Mouse (Mus musculus): Measurements from ENCODE around the gene Mok.
A peak's percentile ranks its signal among the peaks of the same experiment; 100 is the strongest.

Gene Mok

DNA sequence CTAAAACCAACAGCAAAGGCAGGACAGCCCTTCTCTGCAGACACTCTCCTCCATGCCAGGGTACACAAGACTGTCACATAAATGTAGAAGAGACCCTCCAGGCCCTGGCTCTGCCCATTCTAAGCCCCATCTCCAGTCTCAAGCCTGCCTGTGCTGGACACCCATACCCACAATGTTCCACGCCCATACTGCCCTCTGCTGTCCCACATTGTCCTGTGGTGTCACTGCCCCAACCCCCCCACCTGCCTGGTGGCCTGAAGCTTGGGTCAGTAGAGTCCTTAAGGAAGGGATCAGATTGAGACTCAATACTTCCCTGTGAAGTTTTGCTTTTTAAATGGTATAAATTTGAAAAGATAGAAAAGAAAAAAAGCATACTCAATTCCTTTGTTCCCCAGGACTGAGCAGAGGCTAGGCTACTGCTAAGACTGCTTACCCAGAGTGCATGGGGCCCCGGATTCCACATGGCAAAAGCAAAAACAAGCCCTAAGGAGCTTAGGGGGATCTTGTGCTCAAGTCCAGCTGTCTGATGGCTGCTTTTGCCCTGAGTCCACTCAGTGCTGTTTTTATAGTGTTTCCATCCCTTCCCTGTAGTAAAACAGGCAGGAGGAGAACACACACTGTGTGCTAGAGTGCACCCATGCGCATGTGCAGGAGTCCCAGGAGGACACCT lies 34.3 kb downstream of the Mok start:
- no peak for DNase-seq (ENCODE audit: low spot score)

DNA sequence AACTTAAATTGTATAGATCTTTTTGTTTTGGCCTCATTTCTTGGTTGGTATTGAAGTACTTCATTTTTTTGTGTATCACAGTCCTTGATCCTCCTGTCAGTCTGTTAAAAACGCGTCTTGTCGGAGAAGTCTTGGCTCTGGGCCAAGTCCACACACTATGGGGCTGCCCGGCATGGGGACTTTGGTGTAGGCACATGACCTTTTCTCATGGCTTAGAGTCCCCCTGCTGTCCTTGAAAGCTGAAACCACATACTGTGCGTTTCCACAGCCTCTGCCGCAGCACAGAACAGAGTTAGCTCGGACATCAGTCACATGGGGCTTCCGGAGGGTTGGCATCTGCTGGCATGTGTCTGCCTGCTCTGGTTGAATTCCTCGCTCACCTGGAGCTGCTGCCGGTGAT lies 36.5 kb downstream of the Mok start:
- DNase-seq (ENCODE audit: low spot score) = peak; percentile 23

DNA sequence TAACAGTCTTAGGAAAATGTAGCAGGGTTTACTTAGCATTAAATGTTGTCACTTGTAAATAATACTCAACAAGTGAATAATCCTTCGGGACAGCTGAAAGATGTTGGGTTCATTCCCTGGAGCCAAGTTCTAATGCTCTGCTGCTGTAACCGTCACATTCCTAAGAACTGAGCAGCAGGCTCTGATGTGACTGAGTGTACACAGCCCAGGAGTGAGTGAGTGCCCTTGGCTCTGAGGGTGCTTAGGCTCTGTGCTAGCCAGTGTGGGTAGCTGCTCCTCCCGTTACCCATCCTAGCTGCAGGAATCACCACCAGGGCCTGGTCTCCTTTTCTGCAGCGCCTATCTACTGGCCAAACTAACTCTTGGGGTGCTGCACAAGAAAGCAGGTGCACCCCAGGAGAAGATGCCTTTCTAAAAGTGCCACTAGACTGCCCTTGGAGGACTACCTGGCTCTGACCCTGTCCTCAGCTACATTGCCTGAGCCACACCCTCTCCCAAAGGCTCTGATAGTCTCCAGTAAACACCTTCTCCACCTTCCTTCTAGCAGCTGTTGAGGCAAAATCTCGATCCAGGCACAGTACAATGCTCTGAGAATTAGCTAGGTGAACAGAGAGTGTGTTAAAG lies 38.0 kb downstream of the Mok start:
- DNase-seq (ENCODE audit: low spot score) = no peak

DNA sequence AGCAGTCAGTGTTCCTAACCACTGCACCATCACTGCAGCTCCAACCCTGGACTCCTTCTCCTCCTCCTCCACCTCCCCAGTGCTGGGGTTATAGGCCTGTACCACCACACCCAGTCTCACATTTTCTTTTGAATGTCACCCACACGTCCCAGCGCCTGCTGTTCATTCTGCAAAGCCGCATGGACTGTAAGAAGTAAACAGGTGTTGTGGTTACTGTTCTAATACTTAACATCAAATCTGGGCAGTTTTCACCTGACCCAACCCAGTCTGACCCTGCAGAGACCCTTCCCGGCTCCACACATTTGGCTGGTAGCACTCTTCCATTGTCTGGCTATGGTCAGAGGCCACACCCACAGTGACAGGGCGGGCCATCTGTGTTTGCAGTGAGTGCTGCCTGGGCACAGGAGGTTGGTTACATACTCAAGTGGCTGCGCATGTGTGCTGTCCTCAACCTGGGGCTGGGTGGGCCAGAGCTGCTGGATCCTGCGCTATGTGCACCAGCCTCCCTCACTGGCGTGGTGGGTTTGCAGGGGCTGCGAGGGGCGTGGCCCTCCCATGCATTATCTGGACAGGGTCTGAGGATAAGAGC lies 38.8 kb downstream of the Mok start:
- DNase-seq (ENCODE audit: low spot score) = no peak

DNA sequence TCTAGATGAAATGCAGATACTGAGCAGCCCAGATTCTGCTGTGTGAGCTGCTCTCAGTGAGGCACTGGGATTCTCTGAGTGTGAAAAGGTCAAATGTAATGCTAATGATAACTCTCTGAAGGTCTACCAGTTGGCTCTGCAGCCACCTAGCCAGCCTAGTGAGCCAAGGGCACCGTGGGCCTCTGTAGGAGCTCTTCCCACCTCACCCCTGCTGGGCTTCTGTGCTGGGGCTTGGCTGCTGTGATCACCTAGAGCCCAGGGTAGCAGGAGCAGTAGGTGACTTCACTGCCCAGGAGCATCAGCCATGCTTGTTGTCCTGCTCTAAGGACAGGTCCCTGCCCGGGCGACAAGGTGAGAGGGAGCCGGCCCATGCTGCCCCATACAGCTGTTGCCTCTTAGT lies 41.5 kb downstream of the Mok start:
- DNase-seq (ENCODE audit: low spot score) = no peak

DNA sequence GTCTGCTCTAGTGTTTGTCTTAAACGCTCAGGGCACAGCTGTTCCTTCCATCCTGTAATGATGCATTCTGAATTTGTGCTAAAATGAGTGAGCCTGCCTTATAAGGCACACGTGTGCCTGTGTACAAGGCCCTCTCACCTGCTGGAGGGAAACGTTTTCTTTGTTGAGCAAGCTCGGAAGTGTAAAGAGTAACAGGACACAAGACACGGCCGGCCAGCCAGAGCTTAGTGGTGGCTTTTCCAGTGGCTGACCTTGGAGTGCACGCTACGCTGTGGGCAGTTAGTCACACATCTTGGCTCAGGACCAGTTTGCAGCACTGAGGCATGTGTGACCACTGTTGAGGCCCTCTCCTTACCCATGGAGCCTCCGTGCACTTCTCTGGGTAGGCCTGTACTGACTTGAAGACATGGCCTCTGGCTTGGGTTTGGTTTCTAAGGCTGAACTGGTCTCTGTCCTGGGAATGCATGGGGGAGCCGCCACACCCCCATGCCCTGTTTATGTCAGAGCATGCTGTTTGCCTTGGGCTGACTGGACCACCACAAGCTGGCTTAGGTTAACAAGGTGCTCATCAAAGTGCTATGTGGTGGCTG lies 42.8 kb downstream of the Mok start:
- peak; percentile 38 for DNase-seq (ENCODE audit: low spot score)

DNA sequence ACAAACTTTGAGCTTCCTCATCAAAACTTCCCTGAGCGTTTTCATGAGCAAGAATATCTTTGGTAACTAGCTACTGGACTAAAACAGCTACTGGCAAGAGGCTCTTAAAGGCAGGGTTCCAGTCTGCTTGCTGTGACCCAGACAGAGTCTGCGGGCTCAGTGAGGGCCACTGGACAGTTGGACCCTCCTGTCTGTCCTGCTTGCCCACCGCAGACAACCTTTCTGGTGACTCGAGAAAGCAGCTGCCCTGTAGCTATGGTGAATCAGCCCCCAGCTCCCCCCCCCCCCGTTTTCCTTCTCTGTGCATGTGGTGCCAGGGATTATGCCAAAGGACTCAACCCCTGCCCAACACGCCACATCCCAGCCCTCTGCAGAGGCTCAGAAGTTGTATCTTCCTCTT lies 43.5 kb downstream of the Mok start:
- no peak for DNase-seq (ENCODE audit: low spot score)

DNA sequence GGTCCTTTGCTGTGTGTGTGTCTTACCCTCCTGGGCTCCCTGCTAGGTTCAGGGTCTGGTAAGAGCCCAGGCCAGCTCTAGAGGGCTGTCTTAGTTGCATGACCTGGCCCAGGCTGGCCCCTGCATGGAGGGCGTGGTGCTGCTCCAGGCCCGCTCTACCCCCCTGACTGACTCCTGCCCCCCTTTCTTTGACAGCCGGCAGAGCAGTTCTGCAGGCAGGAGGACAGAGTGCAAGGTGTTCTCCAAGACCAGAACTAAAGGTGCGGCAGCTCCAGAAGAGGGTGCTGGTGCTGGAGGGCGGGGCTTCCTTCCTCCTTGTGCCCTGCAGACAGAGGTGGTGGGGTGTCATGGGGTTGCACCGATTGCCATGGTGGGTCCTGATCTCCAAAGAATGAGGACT lies 44.0 kb downstream of the Mok start:
- DNase-seq (ENCODE audit: low spot score) = no peak

DNA sequence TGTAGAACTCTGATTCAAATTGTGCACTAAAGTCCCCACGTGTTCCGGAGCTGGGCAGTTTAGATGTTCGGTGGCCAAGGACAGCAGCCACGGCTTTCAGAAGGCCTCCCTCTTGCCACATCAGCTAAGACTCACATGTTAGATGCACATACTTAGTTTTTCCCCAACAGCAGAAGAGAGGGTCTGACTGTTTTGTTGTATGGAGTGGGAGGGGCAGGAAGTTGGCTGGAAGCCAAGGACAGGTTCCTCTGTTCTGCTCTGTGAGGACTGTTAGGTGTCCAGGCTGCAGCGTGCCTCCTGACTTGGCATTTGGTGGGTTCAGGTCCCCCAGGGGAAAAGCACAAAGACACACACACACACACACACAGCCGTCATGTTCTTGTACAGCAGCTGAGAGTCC lies 45.7 kb downstream of the Mok start:
- peak; percentile 20 for DNase-seq (ENCODE audit: low spot score)

DNA sequence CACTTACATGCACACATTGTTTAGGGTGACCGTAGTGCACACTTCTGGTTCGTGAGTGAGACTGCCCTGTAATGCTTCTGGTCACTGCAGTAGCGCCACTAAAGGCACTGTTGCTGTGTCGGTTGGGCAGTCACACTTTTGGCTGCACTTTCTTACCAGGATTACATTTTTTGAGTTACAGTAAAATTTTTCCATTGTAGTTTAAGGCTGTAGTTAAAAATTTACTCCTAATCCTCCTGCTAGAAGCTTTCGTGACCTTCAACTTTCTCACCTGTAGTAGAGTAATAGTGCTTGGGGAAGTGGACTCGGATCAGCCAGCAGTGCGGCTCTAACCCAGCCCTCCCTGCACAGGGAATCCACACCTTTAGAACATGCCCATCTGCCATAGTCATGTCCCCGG lies 49.7 kb downstream of the Mok start:
- no peak for DNase-seq (ENCODE audit: low spot score)

DNA sequence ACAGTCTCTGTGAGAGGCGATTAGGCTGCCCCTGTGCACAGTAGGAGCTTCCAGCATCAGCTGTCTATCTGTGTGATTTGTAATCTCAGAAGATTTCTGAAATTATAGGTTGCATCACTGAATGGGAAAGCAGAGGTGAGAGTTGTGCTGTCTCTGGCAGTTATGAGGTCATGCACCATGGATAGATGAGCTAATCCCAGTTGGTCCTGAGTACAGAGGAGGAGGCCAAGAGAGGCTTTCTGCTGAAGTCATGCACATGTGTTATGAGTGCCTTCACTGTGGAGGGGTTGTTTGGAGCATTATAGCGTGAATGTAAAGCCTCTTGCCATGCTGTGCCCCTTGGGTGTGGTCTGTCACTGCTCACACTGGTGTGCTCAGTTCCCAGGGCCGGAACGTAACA lies 50.2 kb downstream of the Mok start:
- DNase-seq (ENCODE audit: low spot score) = no peak

DNA sequence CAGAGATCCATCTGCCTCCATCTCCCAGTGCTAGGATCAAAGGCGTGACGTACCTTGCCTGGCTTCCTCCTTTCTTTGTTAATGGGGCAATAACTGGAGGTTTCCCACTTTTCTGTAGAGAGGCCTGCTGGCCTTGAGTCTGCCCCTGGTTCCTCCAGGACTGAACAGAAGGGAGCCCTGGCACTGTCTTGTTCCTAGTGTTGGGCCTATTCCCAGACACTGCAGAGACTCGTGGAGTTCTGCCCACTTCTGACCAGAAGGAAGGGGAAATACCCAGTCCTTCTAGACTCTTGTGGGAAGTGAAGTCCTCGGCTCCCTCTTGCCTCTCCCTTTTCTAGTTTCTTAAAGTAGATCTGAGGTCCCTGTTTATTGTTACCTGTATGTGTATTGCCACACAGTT lies 54.5 kb downstream of the Mok start:
- no peak for DNase-seq (ENCODE audit: low spot score)

DNA sequence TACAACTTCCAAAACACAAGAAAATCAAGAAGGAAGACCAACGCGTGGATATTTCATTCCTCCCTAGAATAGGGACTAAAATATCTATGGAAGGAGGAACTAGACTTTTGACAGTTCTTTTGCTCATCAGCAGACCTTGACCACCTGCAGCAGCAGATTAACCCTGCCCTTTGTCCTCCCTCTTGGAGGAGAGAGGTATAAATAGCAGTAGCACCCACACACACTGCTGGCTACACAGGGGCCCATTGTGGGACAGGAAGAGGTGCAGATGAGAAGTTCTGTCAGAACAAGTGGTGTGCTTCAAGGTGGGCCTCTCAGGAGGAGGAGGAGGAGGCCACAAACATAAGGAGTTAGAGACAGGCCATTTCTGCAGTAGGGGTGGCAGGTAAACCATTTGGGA lies 56.5 kb downstream of the Mok start:
- no peak for DNase-seq (ENCODE audit: low spot score)

DNA sequence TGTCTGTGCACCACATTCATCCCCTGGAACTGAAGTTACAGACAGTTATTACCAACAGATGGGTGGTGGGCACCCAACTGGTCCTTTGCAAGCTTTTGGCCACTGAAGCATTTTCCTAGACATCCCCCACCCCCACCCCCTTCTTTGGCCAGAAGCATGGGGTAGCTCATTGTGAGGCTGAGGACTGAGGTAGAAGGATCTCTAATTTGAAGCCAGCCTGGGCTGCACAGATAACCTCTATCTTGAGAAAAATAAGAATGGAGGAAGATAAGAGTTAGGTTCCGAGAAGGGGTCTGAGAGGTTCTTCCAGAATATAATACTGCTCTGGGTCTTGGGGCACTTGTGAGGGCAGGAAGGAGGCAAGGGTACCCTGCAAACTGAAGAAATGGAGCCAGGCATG lies 58.5 kb downstream of the Mok start:
- DNase-seq (ENCODE audit: low spot score) = no peak

DNA sequence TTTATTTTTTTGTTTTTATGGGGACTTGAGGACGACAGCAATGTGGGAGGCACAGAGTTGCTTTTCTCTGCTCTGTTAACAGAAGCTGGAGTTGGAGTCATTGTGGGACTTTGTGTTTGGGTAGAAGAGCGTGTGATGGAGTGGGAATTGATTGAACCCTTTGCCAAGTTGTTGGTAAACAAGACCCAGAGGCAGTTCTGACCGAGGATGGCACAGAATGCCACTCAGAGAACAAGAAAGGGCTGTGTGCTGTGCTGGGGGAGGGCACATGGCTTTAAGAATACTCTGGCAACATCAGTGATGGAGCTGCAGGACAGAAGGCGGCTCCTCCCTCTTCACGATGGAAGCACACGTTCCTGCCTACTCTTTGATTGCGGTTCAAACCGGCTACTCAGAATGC lies 59.6 kb downstream of the Mok start:
- DNase-seq (ENCODE audit: low spot score) = no peak

DNA sequence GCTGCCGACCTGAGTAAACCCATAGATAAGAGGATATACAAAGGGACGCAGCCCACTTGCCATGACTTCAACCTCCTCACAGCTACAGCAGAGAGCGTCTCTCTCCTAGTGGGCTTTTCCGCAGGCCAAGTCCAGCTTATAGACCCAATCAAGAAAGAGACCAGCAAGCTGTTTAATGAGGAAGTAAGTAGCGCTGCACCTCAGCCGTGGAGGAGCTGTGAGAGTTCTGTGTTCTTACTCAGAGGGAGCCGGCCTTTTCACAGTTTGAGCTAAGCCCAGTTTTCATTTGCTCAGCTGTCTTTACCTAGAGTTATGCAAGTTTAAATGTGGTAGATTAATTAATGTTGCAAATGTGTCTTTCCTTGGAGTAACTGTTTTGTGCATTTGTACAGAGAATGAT lies 61.4 kb downstream of the Mok start:
- DNase-seq (ENCODE audit: low spot score) = no peak

DNA sequence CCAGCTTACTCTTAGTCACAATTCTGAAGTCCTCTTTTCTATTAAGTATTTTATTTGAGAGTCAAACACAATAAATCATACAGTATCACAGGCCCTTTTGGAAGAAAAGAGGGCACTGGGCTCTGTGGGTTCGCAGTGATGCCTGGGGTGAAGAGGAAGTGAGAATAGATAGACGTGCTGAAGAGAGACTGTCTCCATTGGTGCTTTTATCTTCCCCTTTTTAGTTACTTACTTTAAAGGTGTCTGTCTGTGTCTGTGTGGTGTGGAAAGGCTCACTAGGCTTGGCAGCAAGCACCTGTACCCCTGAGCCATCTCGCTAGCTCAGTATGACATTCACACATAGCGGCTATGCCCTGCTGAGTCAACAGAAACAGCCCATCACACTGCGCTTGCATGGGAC lies 62.9 kb downstream of the Mok start:
- DNase-seq (ENCODE audit: low spot score) = no peak

DNA sequence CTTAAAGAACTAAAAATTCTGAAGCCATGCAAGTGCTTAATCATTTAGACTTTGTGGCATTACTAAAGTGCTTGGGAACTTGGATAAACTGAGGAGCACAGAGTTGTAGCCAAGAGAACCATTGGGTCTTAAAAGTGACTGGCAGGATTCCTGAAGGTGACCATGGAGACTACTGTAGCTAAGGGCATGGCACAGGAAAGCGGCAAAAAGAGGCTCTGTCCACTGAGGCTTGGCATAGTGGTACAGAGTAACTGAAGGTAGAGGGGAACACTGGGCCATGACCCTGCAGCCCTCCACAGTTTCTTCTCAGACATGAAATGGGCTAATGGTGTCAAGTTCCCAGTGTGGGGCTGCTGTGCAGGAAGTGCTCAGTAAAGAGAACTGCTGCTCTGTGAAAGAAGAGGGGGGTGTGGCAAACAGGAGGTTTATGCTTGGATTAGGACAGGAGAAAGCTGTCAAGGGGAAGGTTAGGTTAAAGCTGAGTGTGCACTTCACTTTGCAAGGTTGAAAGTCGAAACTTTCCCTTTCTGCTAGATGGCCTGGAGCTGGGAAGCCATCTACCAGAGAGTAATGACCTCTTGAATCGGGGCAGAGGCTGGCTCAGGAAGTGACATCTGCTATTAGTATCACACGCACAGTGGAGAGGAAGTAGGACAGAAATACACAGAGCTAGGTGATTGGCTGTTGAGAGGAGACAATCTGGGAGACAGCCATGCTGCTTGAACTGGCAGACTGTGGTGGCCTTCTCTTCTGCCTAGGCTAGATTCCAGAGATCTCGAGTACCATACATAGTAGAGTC lies 64.9 kb downstream of the Mok start:
- no peak for DNase-seq (ENCODE audit: low spot score)

DNA sequence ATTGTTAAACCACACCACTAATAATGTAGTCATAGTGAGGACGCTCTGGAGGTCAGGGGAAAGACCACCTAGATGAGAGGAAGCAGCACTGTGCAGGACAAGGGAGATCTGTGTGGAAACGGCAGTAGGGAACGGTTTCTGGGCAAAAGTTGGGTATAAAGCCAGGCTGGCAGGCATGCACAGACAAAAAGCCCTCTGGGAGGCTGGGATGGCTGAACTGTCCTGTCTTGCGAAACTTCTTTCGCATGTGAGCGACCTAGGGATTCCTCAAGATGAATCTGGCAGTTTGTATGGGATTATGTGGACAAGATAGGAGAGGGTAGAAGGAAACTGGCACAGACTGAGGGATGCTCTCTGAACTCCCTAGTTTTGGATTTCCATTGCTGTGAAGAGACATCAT lies 68.8 kb downstream of the Mok start:
- DNase-seq (ENCODE audit: low spot score) = no peak

DNA sequence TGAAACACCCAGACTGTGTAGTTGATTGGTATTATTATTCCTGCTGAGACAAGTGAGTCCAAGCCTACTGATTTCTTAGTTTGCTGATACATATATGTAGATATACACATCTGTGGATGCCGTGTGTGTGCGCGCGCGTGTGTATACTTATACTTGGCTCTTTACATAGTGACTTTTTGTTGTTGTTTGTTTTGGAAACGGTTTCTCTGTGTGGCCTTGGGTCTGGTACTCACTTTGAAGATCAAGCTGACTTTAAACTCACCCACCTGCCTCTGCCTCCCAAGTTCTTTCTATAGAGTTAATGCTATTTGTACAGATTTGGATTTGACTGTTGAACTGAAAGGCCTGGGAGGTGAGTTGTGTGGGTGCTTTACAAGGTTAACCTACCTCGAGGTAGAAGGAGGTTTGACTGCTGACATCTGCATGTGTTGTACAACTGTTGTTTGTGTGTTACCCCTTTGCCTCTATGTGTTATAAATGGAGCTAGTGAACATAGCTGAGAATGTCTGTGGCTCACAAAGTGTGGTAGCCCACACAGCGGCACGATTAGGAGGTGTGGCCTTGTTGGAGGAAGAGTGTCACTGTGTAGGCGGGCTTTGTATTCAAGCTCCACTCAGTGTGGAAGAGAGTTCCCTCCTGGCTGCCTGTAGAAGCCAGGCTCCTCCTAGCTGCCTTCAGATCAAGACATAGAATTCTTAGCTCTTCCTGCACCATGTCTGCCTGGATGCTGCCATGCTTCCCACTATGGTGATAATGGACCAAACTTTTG lies 70.1 kb downstream of the Mok start:
- no peak for DNase-seq (ENCODE audit: low spot score)

DNA sequence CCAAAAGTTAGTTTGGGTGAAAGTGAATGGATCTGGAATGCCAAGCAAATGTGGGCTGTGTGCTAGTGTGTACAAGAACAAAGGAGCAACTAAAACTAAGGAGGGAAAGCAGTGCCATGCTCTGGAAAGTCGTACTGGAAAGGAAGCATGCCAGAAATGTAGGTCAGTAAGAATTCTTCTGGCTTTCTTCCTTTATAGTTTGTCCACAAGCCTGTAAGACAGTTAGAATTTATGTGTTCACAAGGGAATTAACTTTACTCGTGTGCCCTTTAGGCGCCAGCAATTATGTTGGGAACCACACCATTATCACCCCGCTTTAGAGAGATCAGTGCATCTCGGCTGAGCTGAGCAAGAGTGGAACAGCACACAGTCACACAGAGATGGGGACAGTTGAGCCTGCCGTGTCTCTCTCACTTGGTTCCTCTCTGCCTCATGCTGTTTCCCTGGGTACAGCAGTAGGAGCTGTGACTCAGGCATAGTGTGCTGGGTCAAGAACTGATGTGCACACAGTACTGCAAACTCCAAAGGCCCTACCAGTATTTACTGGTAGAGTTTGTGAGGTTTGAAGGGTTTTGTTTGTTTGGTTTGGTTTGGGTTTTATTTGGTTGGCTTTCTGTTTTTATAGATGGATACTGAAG lies 71.0 kb downstream of the Mok start:
- DNase-seq (ENCODE audit: low spot score) = no peak
